Mouse (Mus musculus): Measurements from ENCODE around the gene Usp39. TPM values are rescaled to one million over a fixed set of nuclear protein-coding genes. Genes with fewer than 3 reads are reported as not detected.

Usp39 gene
- polyA plus RNA-seq, 1 experiment from 2014 or later: 40.5 TPM

DNA sequence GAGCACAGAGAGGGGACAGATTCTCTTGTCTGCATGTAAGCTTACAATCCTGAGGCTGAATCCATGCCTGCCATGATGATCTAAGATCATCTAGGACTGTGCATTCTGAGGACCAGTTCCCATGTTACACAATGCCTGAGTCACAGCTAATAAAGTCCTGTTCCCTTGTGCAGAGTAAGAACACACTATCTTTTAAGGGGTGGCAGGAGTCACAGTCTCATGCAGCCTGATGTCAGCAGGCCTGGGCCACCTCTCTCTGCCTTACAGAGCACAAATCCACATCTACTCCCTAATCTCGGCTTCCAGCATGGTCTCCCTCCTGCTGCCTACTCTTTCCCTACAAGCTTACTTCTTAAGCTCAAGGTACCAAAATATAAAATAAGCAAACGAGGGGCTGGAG, 29.6 kb downstream of the Usp39 start:
- peaks cover 40% of the 10 kb centered on the region for H3K36me3 ChIP-seq
- H3K9ac ChIP-seq: no peak overlapping the region
- H3K4me3 ChIP-seq: no peak overlapping the region
- H3K27me3 ChIP-seq: no peaks in the 10 kb centered on the region
- H3K4me1 ChIP-seq (replicated peaks): no peaks in the 10 kb centered on the region
- WGBS: 91% methylated on average over 2 of the region's 2 CpGs
- no peak for ATAC-seq (ENCODE audit: low FRiP score, low read depth)
- no peak overlapping the region for H3K4me2 ChIP-seq
- H3K27ac ChIP-seq (replicated peaks): no peak overlapping the region
- no peaks in the 10 kb centered on the region for H3K9me3 ChIP-seq

DNA sequence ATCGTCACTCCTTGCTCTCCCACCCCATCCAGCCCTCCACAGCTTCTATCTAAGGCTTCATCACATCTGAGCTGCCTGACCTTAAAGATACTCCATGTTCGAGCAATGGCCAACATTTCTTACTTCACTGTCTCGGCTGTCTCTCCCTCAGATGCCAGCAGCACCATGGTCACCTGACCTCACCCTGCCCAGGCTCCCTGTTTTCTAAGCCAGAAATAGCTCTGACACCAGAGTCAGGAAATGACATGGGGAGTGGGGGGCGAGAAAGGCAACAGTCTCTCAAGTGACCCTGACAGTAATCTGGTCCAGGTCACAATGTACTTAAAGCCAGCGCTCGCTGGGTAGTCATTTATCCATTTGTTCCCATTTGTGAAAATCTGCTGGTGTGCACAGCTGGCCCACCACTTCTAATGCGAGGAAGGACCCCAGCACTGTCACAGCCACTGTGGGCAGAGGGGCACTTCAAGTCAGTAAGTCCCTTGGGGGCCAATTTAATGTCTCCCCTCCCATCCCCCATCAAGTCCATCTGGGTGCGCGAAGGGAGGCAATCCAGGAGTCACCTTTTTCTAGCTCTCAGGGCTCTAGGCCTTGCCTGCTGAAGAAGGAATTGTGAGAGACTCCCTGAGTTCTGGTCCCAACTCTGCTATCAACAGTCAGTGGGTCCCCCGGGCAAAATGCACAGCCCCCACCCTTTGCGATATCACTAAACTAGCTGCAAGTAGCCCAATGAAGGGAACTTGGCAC, 31.7 kb downstream of the Usp39 start:
- Histone ChIP-seq H3K4me1 (replicated peaks) (no peaks in the 10 kb centered on the region), H3K9ac (no peak overlapping the region), H3K4me2 (no peak overlapping the region), H3K4me3 (no peak overlapping the region), H3K27me3 (no peaks in the 10 kb centered on the region), H3K27ac (replicated peaks) (no peak overlapping the region), H3K36me3 (peaks cover 20% of the 10 kb centered on the region), H3K9me3 (no peaks in the 10 kb centered on the region)
- WGBS: 89% methylated on average over 11 of the region's 11 CpGs
- no peak for ATAC-seq (ENCODE audit: low FRiP score, low read depth)

DNA sequence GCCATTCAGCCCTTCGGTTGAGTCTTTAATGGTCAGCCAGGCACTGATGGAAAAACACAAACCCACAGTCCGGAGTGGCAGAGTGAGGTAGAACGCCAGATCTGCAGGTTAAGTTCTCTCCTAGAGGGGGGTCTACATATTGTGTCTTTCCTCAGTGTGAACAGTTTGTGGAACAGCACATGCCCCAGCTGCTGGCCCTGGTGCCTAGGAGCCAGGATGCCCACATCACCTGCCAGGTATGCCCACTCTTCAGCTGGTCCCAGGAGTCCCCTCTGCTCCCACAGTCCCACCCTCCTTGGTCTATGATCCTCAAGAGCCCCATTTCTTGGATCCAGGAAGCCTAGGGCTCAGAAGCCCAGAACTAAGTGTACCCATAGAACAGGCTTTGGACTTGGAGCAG, 32.8 kb downstream of the Usp39 start:
- no peaks in the 10 kb centered on the region for H3K27me3 ChIP-seq
- no peak for ATAC-seq (ENCODE audit: low FRiP score, low read depth)
- no peaks in the 10 kb centered on the region for H3K4me1 ChIP-seq (replicated peaks)
- peaks cover 9% of the 10 kb centered on the region; the same call in 1 of the 2 replicates for H3K36me3 ChIP-seq
- no peaks in the 10 kb centered on the region for H3K9me3 ChIP-seq
- no peak overlapping the region for H3K4me3 ChIP-seq
- H3K4me2 ChIP-seq: no peak overlapping the region
- no peak overlapping the region for H3K9ac ChIP-seq
- no peak overlapping the region for H3K27ac ChIP-seq (replicated peaks)
- 96% methylated on average over 3 of the region's 3 CpGs for WGBS

DNA sequence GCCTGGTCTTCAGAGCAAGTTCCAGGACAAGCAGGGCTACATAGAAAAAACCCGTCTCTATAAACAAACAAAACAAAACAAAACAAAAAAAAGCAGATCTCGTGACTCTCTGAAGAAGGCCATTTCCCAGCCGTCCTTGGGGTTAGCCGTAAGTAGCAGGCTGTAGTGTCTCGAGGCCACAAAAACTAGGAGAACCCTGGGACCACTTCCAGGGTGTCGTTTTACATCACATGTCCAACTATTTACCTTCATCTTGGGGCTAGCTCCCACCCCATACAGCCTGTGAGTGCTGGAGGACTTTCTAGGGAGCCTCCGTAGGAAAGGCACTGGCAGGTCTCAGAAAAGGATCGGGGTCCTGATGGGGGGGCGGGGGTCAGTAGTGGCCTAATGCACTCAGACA, 41.5 kb downstream of the Usp39 start:
- WGBS: 62% methylated on average over 9 of the region's 9 CpGs
- H3K36me3 ChIP-seq: no peaks in the 10 kb centered on the region
- H3K4me1 ChIP-seq (replicated peaks): no peaks in the 10 kb centered on the region
- ATAC-seq (ENCODE audit: low FRiP score, low read depth): no peak
- H3K27ac ChIP-seq (replicated peaks): no peak overlapping the region
- no peaks in the 10 kb centered on the region for H3K27me3 ChIP-seq
- no peak overlapping the region for H3K4me3 ChIP-seq
- H3K4me2 ChIP-seq: no peak overlapping the region
- H3K9ac ChIP-seq: no peak overlapping the region
- no peaks in the 10 kb centered on the region for H3K9me3 ChIP-seq

DNA sequence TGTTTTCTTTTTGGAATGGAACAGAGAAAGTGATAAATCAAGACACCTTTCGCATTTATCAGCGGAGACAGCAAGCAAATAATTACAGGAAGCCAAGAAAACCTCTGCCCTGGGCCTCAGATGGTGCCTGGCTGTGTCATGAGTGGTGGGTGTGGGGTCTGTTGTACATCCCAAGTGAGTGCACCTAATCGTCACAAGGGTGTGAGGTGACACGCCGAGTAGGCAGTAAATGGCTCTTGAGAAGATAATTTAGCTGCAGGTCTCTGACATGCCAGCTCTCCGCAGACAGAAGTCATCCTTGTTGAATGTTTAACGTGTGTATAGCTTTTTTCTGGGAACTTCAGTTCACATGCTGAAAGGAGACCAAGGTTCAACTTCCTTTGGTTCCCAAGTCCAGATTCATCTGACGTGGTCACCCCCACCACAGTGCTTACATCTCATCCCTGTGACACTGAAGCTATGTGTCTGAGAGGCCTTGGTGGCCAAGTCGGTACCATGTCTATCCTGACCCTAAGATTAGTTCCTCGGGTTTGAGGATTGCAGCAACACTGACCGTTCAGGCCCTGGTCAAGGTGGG, 42.5 kb downstream of the Usp39 start:
- no peaks in the 10 kb centered on the region for H3K9me3 ChIP-seq
- H3K4me1 ChIP-seq (replicated peaks): no peaks in the 10 kb centered on the region
- H3K9ac ChIP-seq: no peak overlapping the region
- WGBS: 92% methylated on average over 11 of the region's 11 CpGs
- no peak overlapping the region for H3K4me3 ChIP-seq
- H3K36me3 ChIP-seq: no peaks in the 10 kb centered on the region
- no peak for ATAC-seq (ENCODE audit: low FRiP score, low read depth)
- no peaks in the 10 kb centered on the region for H3K27me3 ChIP-seq
- no peak overlapping the region for H3K27ac ChIP-seq (replicated peaks)
- H3K4me2 ChIP-seq: no peak overlapping the region

DNA sequence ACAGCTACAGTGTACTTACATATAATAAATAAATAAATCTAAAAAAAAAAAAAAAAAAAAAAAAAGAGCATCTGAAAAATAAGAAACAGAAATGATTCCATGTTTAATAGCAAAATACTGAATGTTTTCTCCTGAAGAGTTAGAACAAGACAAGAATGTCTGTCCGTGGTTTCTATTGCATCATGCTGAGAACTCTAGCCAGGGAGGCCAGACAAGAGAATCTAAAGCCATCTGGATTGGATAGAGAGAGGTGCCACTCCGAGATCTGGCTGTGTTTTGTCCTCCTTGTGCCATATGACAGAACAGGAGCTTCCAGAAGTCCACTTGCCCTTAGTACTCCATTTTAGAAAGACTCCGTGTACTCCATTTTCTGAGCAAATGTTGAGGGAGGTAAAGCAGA, 47.2 kb downstream of the Usp39 start:
- 87% methylated on average over 3 of the region's 3 CpGs for whole genome bisulfite sequencing
- no peaks in the 10 kb centered on the region for H3K36me3 ChIP-seq
- no peak overlapping the region for H3K4me2 ChIP-seq
- no peak overlapping the region for H3K9ac ChIP-seq
- H3K9me3 ChIP-seq: no peaks in the 10 kb centered on the region
- ATAC-seq (ENCODE audit: low FRiP score, low read depth): no peak
- no peak overlapping the region for H3K4me3 ChIP-seq
- no peak overlapping the region for H3K27ac ChIP-seq (replicated peaks)
- no peaks in the 10 kb centered on the region for H3K4me1 ChIP-seq (replicated peaks)
- H3K27me3 ChIP-seq: no peaks in the 10 kb centered on the region

DNA sequence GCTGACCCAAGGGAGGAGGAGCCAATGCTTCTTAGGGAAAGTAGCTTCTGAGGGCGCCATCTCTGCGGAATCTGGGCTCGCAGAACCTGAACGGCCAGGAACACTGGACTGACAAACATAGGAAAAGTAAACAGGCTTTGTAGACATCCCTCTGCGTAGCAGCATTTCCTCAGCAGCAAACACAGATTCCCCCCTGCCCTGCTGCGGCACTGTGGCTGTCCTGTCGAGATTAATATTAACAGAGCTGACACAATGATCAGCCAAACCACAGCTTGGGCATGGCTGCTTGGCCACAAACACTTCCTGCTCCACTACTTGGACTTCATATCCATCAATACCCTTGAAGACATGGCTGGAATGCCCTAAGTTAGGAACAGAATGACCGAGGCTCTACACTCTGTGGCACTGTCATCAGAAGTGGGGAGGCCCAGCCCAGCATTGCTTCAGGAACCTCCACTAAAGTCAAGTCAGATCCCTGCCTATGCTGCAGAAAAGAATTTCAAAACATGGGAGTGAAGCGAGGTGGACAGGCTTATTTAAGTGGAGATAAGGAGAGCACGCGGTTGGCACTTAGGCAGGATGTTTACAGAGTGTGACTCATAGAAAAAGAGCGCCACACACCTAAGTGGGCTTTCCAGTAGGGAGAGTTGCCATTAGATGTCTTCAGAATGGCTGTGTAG, 51.9 kb downstream of the Usp39 start:
- H3K9ac ChIP-seq: no peak overlapping the region
- no peaks in the 10 kb centered on the region for H3K4me1 ChIP-seq (replicated peaks)
- no peaks in the 10 kb centered on the region for H3K27me3 ChIP-seq
- H3K4me2 ChIP-seq: no peak overlapping the region
- no peak overlapping the region for H3K27ac ChIP-seq (replicated peaks)
- ATAC-seq (ENCODE audit: low FRiP score, low read depth): no peak
- H3K4me3 ChIP-seq: no peak overlapping the region
- H3K9me3 ChIP-seq: no peaks in the 10 kb centered on the region
- WGBS: 81% methylated on average over 12 of the region's 12 CpGs
- no peaks in the 10 kb centered on the region for H3K36me3 ChIP-seq

DNA sequence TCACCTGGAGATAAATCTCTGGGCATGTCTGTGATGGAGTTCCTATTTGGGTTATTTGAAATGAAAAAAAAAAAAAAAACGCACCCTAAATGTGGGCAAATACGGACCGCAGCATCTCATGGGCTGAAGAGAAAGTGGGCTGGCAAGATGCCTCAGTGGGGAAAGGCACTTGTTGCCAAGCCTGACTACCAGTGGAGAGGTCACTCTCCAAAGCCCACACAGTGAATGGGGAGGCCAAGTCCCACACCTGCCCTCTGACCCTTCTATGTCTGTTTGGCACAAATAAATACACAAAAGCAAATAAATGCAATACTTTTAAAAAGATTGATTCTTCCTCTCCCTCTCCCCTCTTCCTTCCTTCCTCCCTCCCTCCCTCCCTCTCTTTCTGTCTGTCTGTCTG, 55.5 kb downstream of the Usp39 start:
- no peak overlapping the region for H3K9ac ChIP-seq
- ATAC-seq (ENCODE audit: low FRiP score, low read depth): no peak
- H3K4me2 ChIP-seq: no peak overlapping the region
- H3K36me3 ChIP-seq: no peaks in the 10 kb centered on the region
- no peaks in the 10 kb centered on the region for H3K27me3 ChIP-seq
- H3K27ac ChIP-seq (replicated peaks): no peak overlapping the region
- no peak overlapping the region for H3K4me3 ChIP-seq
- H3K4me1 ChIP-seq (replicated peaks): no peaks in the 10 kb centered on the region
- no peaks in the 10 kb centered on the region for H3K9me3 ChIP-seq
- 84% methylated on average over 3 of the region's 3 CpGs for WGBS

DNA sequence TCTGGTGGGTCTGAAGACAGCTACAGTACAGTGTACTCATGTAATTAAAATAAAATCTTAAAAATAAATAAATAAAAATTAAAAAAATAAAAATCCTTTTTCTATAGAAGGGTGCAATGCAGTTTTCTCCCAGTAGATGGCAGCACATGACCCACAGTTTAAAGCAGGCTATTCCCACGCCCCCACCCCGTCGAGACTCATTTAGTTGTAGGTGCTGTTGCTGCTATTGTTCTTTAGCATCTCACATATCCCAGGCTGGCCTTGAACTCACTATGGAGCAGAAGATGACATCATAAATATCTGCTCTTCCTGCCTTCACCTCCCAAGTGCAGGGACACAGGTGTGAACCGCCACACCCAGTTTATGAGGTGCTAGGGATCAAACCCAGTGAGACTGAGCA, 61.1 kb downstream of the Usp39 start:
- no peak overlapping the region for H3K9ac ChIP-seq
- H3K4me2 ChIP-seq: no peak overlapping the region
- no peaks in the 10 kb centered on the region for H3K4me1 ChIP-seq (replicated peaks)
- 27% methylated on average over 4 of the region's 4 CpGs for WGBS
- H3K27me3 ChIP-seq: no peaks in the 10 kb centered on the region
- no peaks in the 10 kb centered on the region for H3K36me3 ChIP-seq
- no peak overlapping the region for H3K4me3 ChIP-seq
- no peaks in the 10 kb centered on the region for H3K9me3 ChIP-seq
- no peak overlapping the region for H3K27ac ChIP-seq (replicated peaks)
- no peak for ATAC-seq (ENCODE audit: low FRiP score, low read depth)

DNA sequence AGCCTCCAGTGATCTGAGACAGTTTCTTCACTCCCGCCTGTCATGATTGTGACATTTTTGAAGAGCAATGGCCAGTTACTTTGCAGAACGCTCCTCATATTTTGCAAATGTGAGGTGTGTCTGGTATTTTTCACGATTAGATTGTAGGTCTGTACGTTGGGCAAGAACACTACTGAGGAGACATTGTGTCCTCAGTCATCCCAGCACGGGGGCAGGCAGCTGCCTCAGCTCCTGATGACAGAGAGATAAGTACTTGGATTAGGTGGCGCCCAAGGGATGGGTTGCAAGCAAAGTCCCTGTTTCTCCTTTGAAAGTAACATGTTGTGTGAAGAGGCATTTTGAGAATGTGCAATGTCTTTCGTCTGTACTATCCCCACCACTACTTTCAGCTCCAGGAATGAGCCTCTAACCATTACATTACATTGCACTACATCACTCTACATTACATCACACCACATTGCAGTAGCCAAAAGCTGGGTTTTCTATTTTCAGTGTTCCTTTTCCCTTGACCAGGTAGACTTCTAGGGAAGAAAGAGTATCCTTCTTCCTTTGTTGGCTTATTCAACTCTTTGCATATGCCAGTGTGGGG, 64.5 kb downstream of the Usp39 start:
- no peak for ATAC-seq (ENCODE audit: low FRiP score, low read depth)
- Histone ChIP-seq H3K27ac (replicated peaks) (no peak overlapping the region), H3K36me3 (no peaks in the 10 kb centered on the region), H3K27me3 (no peaks in the 10 kb centered on the region), H3K4me3 (no peak overlapping the region), H3K9me3 (no peaks in the 10 kb centered on the region), H3K9ac (no peak overlapping the region), H3K4me2 (no peak overlapping the region), H3K4me1 (replicated peaks) (no peaks in the 10 kb centered on the region)
- WGBS: 81% methylated on average over 7 of the region's 7 CpGs

DNA sequence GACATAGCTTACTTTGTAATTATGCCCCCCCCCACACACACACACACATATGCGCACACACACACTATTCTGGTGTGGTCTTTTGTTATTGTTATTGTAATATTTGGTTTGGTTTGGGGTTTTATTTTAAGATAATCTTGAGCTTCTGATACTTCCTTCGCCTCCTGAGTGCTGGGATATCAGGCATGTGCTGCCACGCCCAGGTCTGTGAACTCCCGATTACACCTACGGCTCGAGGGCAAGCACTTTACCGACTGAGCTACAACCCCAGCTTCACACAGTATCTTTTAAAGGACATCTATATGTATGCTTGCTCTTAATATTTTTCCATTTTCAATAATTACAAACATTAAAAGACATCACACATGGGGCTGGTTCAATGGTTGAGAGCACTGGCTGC, 65.5 kb downstream of the Usp39 start:
- Histone ChIP-seq H3K4me3 (no peak overlapping the region), H3K4me2 (no peak overlapping the region), H3K9ac (no peak overlapping the region), H3K9me3 (no peaks in the 10 kb centered on the region), H3K4me1 (replicated peaks) (no peaks in the 10 kb centered on the region), H3K27ac (replicated peaks) (no peak overlapping the region), H3K27me3 (no peaks in the 10 kb centered on the region), H3K36me3 (no peaks in the 10 kb centered on the region)
- 90% methylated on average over 7 of the region's 7 CpGs for WGBS
- no peak for ATAC-seq (ENCODE audit: low FRiP score, low read depth)

DNA sequence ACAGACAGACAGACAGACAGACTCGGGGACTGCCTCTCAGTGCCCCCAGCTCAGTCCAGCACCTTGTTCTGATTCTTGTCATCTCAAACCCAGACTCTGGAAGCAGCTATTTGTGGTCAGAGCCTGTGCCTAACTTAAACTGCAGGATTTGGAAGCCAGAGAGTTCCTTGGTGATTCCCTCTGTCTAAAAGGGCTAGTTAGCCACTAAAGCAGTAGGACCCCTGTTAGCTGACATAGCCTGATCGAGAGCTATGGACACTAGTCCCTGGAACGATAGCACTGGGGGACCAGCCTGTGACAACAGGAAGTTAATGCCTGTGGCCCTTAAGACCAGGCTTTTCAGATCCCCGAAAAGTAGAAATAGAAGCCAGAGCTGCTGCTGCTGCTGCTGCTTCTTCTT, 66.1 kb downstream of the Usp39 start:
- Histone ChIP-seq H3K27me3 (no peaks in the 10 kb centered on the region), H3K36me3 (no peaks in the 10 kb centered on the region), H3K27ac (replicated peaks) (no peak overlapping the region), H3K4me2 (no peak overlapping the region), H3K4me3 (no peak overlapping the region), H3K4me1 (replicated peaks) (no peaks in the 10 kb centered on the region), H3K9me3 (no peaks in the 10 kb centered on the region), H3K9ac (no peak overlapping the region)
- 78% methylated on average over 4 of the region's 4 CpGs for WGBS
- no peak for ATAC-seq (ENCODE audit: low FRiP score, low read depth)
